Mouse (Mus musculus) stomach, embryonic 16.5 days (tissue): ENCODE data around the gene Acad8. TPM values are rescaled to one million over a fixed set of nuclear protein-coding genes. Genes with fewer than 3 reads are reported as not detected.

Experiments
- ATAC-seq: fragments of 200-750 bp; cut with Nextera tagmentation; 2 replicates; pipeline ENCODE4 v1.8.0; 2017; ENCODE audit warnings: moderate number of reproducible peaks, moderate TSS enrichment; ENCODE audit not compliant: insufficient read depth, low FRiP score
- H3K27ac ChIP-seq: fragments of 300-500 bp; sonication (generic); 2 replicates; pipeline ENCODE4 v1.5.1; 2014; ENCODE audit warnings: low read length
- H3K27me3 ChIP-seq: fragments of 300-500 bp; sonication (generic); 2 replicates; pipeline ENCODE4 v1.6.1; 2014; ENCODE audit warnings: low read length, control low read depth, mixed read lengths; ENCODE audit not compliant: control insufficient read depth, insufficient read depth
- H3K36me3 ChIP-seq: fragments of 300-500 bp; sonication (generic); 2 replicates; pipeline ENCODE4 v1.6.1; 2014; ENCODE audit warnings: low read length; ENCODE audit not compliant: control insufficient read depth, insufficient read depth
- H3K4me1 ChIP-seq: fragments of 300-500 bp; sonication (generic); 2 replicates; pipeline ENCODE4 v1.6.1; 2014; ENCODE audit warnings: low read length, control low read depth, mixed read lengths; ENCODE audit not compliant: control insufficient read depth, insufficient read depth
- H3K4me2 ChIP-seq: fragments of 300-500 bp; sonication (generic); 2 replicates; pipeline ENCODE4 v1.6.1; 2014; ENCODE audit warnings: low read depth, low read length, mixed read lengths
- H3K4me3 ChIP-seq: fragments of 300-500 bp; sonication (generic); replicated peaks from 2 replicates; pipeline ENCODE4 v1.5.1; 2014; ENCODE audit warnings: mild to moderate bottlenecking, low read length
- H3K9ac ChIP-seq: fragments of 300-500 bp; sonication (generic); 2 replicates; pipeline ENCODE4 v1.6.1; 2014; ENCODE audit warnings: low read length
- H3K9me3 ChIP-seq: fragments of 300-500 bp; sonication (generic); replicated peaks from 2 replicates; pipeline ENCODE4 v1.6.1; 2016; ENCODE audit warnings: low read length, control low read depth; ENCODE audit not compliant: control insufficient read depth
- whole genome bisulfite sequencing: fragments of 180-500 bp; shearing (Covaris S2); extraction: QIAGEN DNeasy Blood & Tissue Kit; methylation state at CpG from one replicate; pipeline ENCODE4 v1.1.7; 2014; 5-methylcytosine and 5-hydroxymethylcytosine counted together
- polyA plus RNA-seq: library from polyadenylated mRNA; unstranded; fragments of >200 nt; fragmentation: Nextera tagmentation; extraction: Ambion mirVana; gene quantifications from 2 replicates; pipeline ENCODE4 v1.2.1, GENCODE M21; 2015

The Acad8 gene
- polyA plus RNA-seq, 1 experiment from 2014 or later: 51.3 TPM

GRCm38 (mm10) chr9:26993118-26993517, 6.2 kb downstream of the Acad8 start:
- H3K36me3 ChIP-seq: 0 out of 2 replicates have a peak, but pooled peaks cover 9% of the 10 kb centered on the region
- no peak overlapping the region for H3K27ac ChIP-seq
- H3K4me3 ChIP-seq: no peak overlapping the region
- H3K4me1 ChIP-seq: peaks cover 3% of the 10 kb centered on the region; the same call in 1 of the 2 replicates
- no peak overlapping the region for H3K4me2 ChIP-seq
- H3K27me3 ChIP-seq: no peaks in the 10 kb centered on the region
- ATAC-seq: no peak
- WGBS: 90% methylated on average over 10 of the region's 10 CpGs
- H3K9ac ChIP-seq: no peak overlapping the region
- no peaks in the 10 kb centered on the region for H3K9me3 ChIP-seq

GRCm38 (mm10) chr9:26990181-26990580, 9.2 kb downstream of the Acad8 start:
- no peak for ATAC-seq
- Histone ChIP-seq H3K36me3 (peaks cover 14% of the 10 kb centered on the region), H3K4me3 (no peak overlapping the region), H3K4me2 (no peak overlapping the region), H3K27me3 (no peaks in the 10 kb centered on the region), H3K9me3 (no peaks in the 10 kb centered on the region), H3K4me1 (no peaks in the 10 kb centered on the region), H3K27ac (no peak overlapping the region), H3K9ac (no peak overlapping the region)
- 86% methylated on average over 4 of the region's 4 CpGs for WGBS

GRCm38 (mm10) chr9:26985668-26986277, 13.6 kb downstream of the Acad8 start:
- ATAC-seq: peak; percentile 87
- Histone ChIP-seq H3K27ac (no peak overlapping the region), H3K27me3 (no peaks in the 10 kb centered on the region), H3K4me1 (no peaks in the 10 kb centered on the region), H3K9me3 (no peaks in the 10 kb centered on the region), H3K9ac (no peak overlapping the region), H3K4me2 (no peak overlapping the region), H3K36me3 (peaks cover 23% of the 10 kb centered on the region), H3K4me3 (no peak overlapping the region)
- WGBS: 81% methylated on average over 6 of the region's 6 CpGs

GRCm38 (mm10) chr9:26985090-26985613, 14.2 kb downstream of the Acad8 start:
- Histone ChIP-seq H3K4me3 (no peak overlapping the region), H3K9ac (no peak overlapping the region), H3K27ac (0 out of 2 replicates have a peak overlapping the region, but pooled peaks have one; percentile 3), H3K4me1 (no peaks in the 10 kb centered on the region), H3K36me3 (peaks cover 20% of the 10 kb centered on the region), H3K9me3 (no peaks in the 10 kb centered on the region), H3K4me2 (no peak overlapping the region), H3K27me3 (no peaks in the 10 kb centered on the region)
- ATAC-seq: peak; percentile 29; the same call in 1 of the 2 replicates
- 85% methylated on average over 2 of the region's 2 CpGs for WGBS

- H3K27ac ChIP-seq: no peak overlapping the region
- no peak for ATAC-seq
- no peaks in the 10 kb centered on the region for H3K9me3 ChIP-seq
- H3K4me3 ChIP-seq: no peak overlapping the region
- 91% methylated on average over 3 of the region's 3 CpGs for WGBS
- H3K27me3 ChIP-seq: no peaks in the 10 kb centered on the region
- H3K36me3 ChIP-seq: peaks cover 19% of the 10 kb centered on the region; the same call in 1 of the 2 replicates
- H3K4me2 ChIP-seq: no peak overlapping the region
- H3K9ac ChIP-seq: no peak overlapping the region
- no peaks in the 10 kb centered on the region for H3K4me1 ChIP-seq
Measured at GRCm38 (mm10) chr9:26978776-26979175, 20.6 kb downstream of the Acad8 start.

GRCm38 (mm10) chr9:26977754-26978153, 21.6 kb downstream of the Acad8 start:
- ATAC-seq: no peak
- Histone ChIP-seq H3K27me3 (no peaks in the 10 kb centered on the region), H3K9ac (no peak overlapping the region), H3K9me3 (no peaks in the 10 kb centered on the region), H3K4me2 (no peak overlapping the region), H3K4me3 (no peak overlapping the region), H3K27ac (no peak overlapping the region), H3K36me3 (peaks cover 23% of the 10 kb centered on the region; the same call in 1 of the 2 replicates), H3K4me1 (no peaks in the 10 kb centered on the region)
- 90% methylated on average over 9 of the region's 9 CpGs for WGBS

GRCm38 (mm10) chr9:26947790-26948189, 51.6 kb downstream of the Acad8 start:
- H3K4me1 ChIP-seq: no peaks in the 10 kb centered on the region
- H3K9me3 ChIP-seq: no peaks in the 10 kb centered on the region
- H3K36me3 ChIP-seq: no peaks in the 10 kb centered on the region
- no peak overlapping the region for H3K4me3 ChIP-seq
- H3K9ac ChIP-seq: no peak overlapping the region
- no peak overlapping the region for H3K27ac ChIP-seq
- 61% methylated on average over 2 of the region's 2 CpGs for WGBS
- no peaks in the 10 kb centered on the region for H3K27me3 ChIP-seq
- no peak for ATAC-seq
- H3K4me2 ChIP-seq: no peak overlapping the region

- H3K4me1 ChIP-seq: no peaks in the 10 kb centered on the region
- no peak overlapping the region for H3K4me2 ChIP-seq
- H3K4me3 ChIP-seq: no peak overlapping the region
- H3K27ac ChIP-seq: no peak overlapping the region
- no peaks in the 10 kb centered on the region for H3K36me3 ChIP-seq
- no peak for ATAC-seq
- no peak overlapping the region for H3K9ac ChIP-seq
- WGBS: 40% methylated on average over 3 of the region's 3 CpGs
- H3K9me3 ChIP-seq: no peaks in the 10 kb centered on the region
- no peaks in the 10 kb centered on the region for H3K27me3 ChIP-seq
Measured at GRCm38 (mm10) chr9:26924146-26924545, 75.2 kb downstream of the Acad8 start.
